Mouse (Mus musculus): ENCODE results near the gene Tmem88. TPM values are rescaled to one million over a fixed set of nuclear protein-coding genes. Genes with fewer than 3 reads are reported as not detected.

Tmem88 gene
- total and polyA plus RNA-seq, 3 experiments: 0.16 to 0.25 TPM; not detected in 1

- TF ChIP-seq ETS1 (conservative IDR thresholded peaks at IDR 0.05; ENCODE audit: low read depth, low read length) (peak; percentile 56), JUND (conservative IDR thresholded peaks at IDR 0.05; ENCODE audit: low read depth, low read length) (peak; percentile 47; the same call in 1 of the 2 replicates), PAX5 (IDR thresholded peaks at IDR 0.05; ENCODE audit: low read length) (no peak), RAD21 (IDR thresholded peaks at IDR 0.05; ENCODE audit: low read depth, low read length) (no peak), MEF2A (IDR thresholded peaks at IDR 0.05; ENCODE audit: borderline replicate concordance, low read depth, low read length) (0 out of 2 replicates have a peak, but pooled peaks have one; percentile 24), KAT2A (IDR thresholded peaks at IDR 0.05; ENCODE audit: insufficient replicate concordance, low read length) (no peak)
These were observed 19.7 kb upstream of the Tmem88 start (continued) for GRCm38 (mm10) chr11:69417449-69418384.

GRCm38 (mm10) chr11:69416921-69417448, 19.0 kb upstream of the Tmem88 start:
- TF ChIP-seq HCFC1 (IDR thresholded peaks at IDR 0.05; ENCODE audit: low read depth, low read length) (no peak), NELFE (IDR thresholded peaks at IDR 0.05; ENCODE audit: low read depth, low read length) (no peak), UBTF (IDR thresholded peaks at IDR 0.05; ENCODE audit: low read depth, low read length) (no peak), TBP (conservative IDR thresholded peaks at IDR 0.05; ENCODE audit: low read depth, low read length) (no peak), JUN (IDR thresholded peaks at IDR 0.05; ENCODE audit: insufficient read depth, low read depth, low read length) (no peak), KAT2A (IDR thresholded peaks at IDR 0.05; ENCODE audit: insufficient replicate concordance, low read length) (no peak), USF1 (IDR thresholded peaks at IDR 0.05; ENCODE audit: low read depth, low read length) (no peak), CHD2 (IDR thresholded peaks at IDR 0.05; ENCODE audit: low read length) (no peak), ZC3H11A (IDR thresholded peaks at IDR 0.05; ENCODE audit: low read depth, low read length) (no peak), MAFK (IDR thresholded peaks at IDR 0.05; ENCODE audit: insufficient replicate concordance, low read length) (no peak), MYC (IDR thresholded peaks at IDR 0.05; ENCODE audit: low read depth, low read length) (no peak), RCOR1 (conservative IDR thresholded peaks at IDR 0.05; ENCODE audit: low read depth, low read length) (no peak)
- Histone ChIP-seq H3K9me3 (replicated peaks; ENCODE audit: low read length) (no peaks in the 10 kb centered on the region), H3K36me3 (replicated peaks in 1 of 2; ENCODE audit: control insufficient read depth in 1 of 2, insufficient read depth in 1 of 2, low read length in 1 of 2) (no peaks in the 10 kb centered on the region), H3K4me2 (ENCODE audit: insufficient read depth, low read depth, poor library complexity, severe bottlenecking) (no peak overlapping the region), H3K79me2 (replicated peaks; ENCODE audit: control insufficient read depth, extremely low read depth, insufficient read depth, poor library complexity, severe bottlenecking) (no peaks in the 10 kb centered on the region), H3K4me1 (ENCODE audit: control insufficient read depth in 1 of 2, insufficient read depth in 2 of 2) (peaks cover 38 to 76% of the 10 kb centered on the region in 2 experiments), H3K9ac (ENCODE audit: insufficient read depth, low read depth) (no peak overlapping the region), H3K27me3 (replicated peaks) (peaks cover 53% of the 10 kb centered on the region), H3K27ac (ENCODE audit: insufficient read depth, low read depth) (no peak overlapping the region), H3K4me3 (replicated peaks in 1 of 3; ENCODE audit: low read depth in 2 of 3, low read length in 2 of 3, poor library complexity in 1 of 3) (no peak overlapping the region)
- in situ Hi-C loops (cut with MboI; ENCODE audit: low pct_ligation_motif_present, low pct_unique_long_range_greater_than_20kb, low sequenced_read_pairs) (no loop called here), dilution Hi-C loops (cut with MboI; ENCODE audit: extremely low pct_ligation_motif_present, extremely low pct_unique_long_range_greater_than_20kb, low sequenced_read_pairs) (no loop called here)
- DNase-seq (ENCODE audit: extremely low read depth): no peak

Measured in CH12.LX (cell line).